Mouse (Mus musculus): ENCODE results near the gene Wdr48. TPM values are rescaled to one million over a fixed set of nuclear protein-coding genes. Genes with fewer than 3 reads are reported as not detected.

Wdr48 gene
- total and polyA plus RNA-seq, 3 experiments, result 26.9 to 32.3 (median 32.0) TPM

GRCm38 (mm10) chr9:119937005-119937773 is 42.5 kb downstream of the Wdr48 start, which contains the start of the genes Gorasp1 and Ttc21a:
Gene Gorasp1 (minus strand): TSS chr9:119937565.
Gene Ttc21a (plus strand): TSS chr9:119937606.
- TF ChIP-seq MAFK (IDR thresholded peaks at IDR 0.05; ENCODE audit: insufficient replicate concordance, low read length) (no peak), CHD1 (IDR thresholded peaks at IDR 0.05; ENCODE audit: low read depth, low read length) (no peak), JUN (IDR thresholded peaks at IDR 0.05; ENCODE audit: insufficient read depth, low read depth, low read length) (no peak), TBP (conservative IDR thresholded peaks at IDR 0.05; ENCODE audit: low read depth, low read length) (no peak), MXI1 (IDR thresholded peaks at IDR 0.05; ENCODE audit: low read depth, low read length) (peak; percentile 98), TCF12 (IDR thresholded peaks at IDR 0.05; ENCODE audit: low read depth, low read length) (peak; percentile 54), BHLHE40 (IDR thresholded peaks at IDR 0.05; ENCODE audit: low read depth, low read length) (peak; percentile 76), ELF1 (IDR thresholded peaks at IDR 0.05; ENCODE audit: low read depth, low read length) (peak; percentile 80), USF1 (IDR thresholded peaks at IDR 0.05; ENCODE audit: low read depth, low read length) (peak; percentile 96), ZMIZ1 (IDR thresholded peaks at IDR 0.05; ENCODE audit: low read depth, low read length) (peak; percentile 80), RAD21 (IDR thresholded peaks at IDR 0.05; ENCODE audit: low read depth, low read length) (no peak), ETS1 (conservative IDR thresholded peaks at IDR 0.05; ENCODE audit: low read depth, low read length) (0 out of 2 replicates have a peak, but pooled peaks have one; percentile 35), EP300 (IDR thresholded peaks at IDR 0.05; ENCODE audit: low read length) (no peak), CHD2 (IDR thresholded peaks at IDR 0.05; ENCODE audit: low read length) (no peak), MEF2A (IDR thresholded peaks at IDR 0.05; ENCODE audit: borderline replicate concordance, low read depth, low read length) (no peak), CTCF (conservative IDR thresholded peaks at IDR 0.05 in 1 of 2, IDR thresholded peaks at IDR 0.05 in 1 of 2; ENCODE audit: low read depth in 2 of 2, low read length in 2 of 2) (no peak), USF2 (conservative IDR thresholded peaks at IDR 0.05; ENCODE audit: low read depth, low read length) (peak; percentile 89), JUND (conservative IDR thresholded peaks at IDR 0.05; ENCODE audit: low read depth, low read length) (no peak), SMC3 (IDR thresholded peaks at IDR 0.05; ENCODE audit: low read depth, low read length) (no peak), MAX (IDR thresholded peaks at IDR 0.05; ENCODE audit: low read length) (peak; percentile 96), NELFE (IDR thresholded peaks at IDR 0.05; ENCODE audit: low read depth, low read length) (peak; percentile 77; the same call in 1 of the 2 replicates), MYC (IDR thresholded peaks at IDR 0.05; ENCODE audit: low read depth, low read length) (no peak), IRF4 (IDR thresholded peaks at IDR 0.05; ENCODE audit: low read depth, low read length) (peak; percentile 42; the same call in 1 of the 2 replicates), KAT2A (IDR thresholded peaks at IDR 0.05; ENCODE audit: insufficient replicate concordance, low read length) (no peak), MAZ (IDR thresholded peaks at IDR 0.05; ENCODE audit: low read depth, low read length) (no peak), SIN3A (IDR thresholded peaks at IDR 0.05; ENCODE audit: low read length) (peak; percentile 98), POLR2AphosphoS2 (IDR thresholded peaks at IDR 0.05; ENCODE audit: low read depth, low read length) (0 out of 2 replicates have a peak, but pooled peaks have one; percentile 36), ZKSCAN1 (IDR thresholded peaks at IDR 0.05; ENCODE audit: borderline replicate concordance, low read depth, low read length) (no peak), ZNF384 (IDR thresholded peaks at IDR 0.05; ENCODE audit: low read depth, low read length) (no peak), PAX5 (IDR thresholded peaks at IDR 0.05; ENCODE audit: low read length) (no peak), GABPA (IDR thresholded peaks at IDR 0.05; ENCODE audit: insufficient replicate concordance, low read depth, low read length) (no peak), ZC3H11A (IDR thresholded peaks at IDR 0.05; ENCODE audit: low read depth, low read length) (no peak), POLR2A (IDR thresholded peaks at IDR 0.05; ENCODE audit: low read depth, low read length) (peak; percentile 84), NRF1 (IDR thresholded peaks at IDR 0.05; ENCODE audit: low read depth, low read length) (peak; percentile 42), RCOR1 (conservative IDR thresholded peaks at IDR 0.05; ENCODE audit: low read depth, low read length) (no peak), E2F4 (IDR thresholded peaks at IDR 0.05; ENCODE audit: insufficient replicate concordance, low read depth, low read length) (no peak), HCFC1 (IDR thresholded peaks at IDR 0.05; ENCODE audit: low read depth, low read length) (peak; percentile 59), UBTF (IDR thresholded peaks at IDR 0.05; ENCODE audit: low read depth, low read length) (no peak)
- H3K4me2 ChIP-seq (ENCODE audit: insufficient read depth, low read depth, poor library complexity, severe bottlenecking), result peak within 1 kb of the TSS; percentile 87
- H3K79me2 ChIP-seq (replicated peaks; ENCODE audit: control insufficient read depth, extremely low read depth, insufficient read depth, poor library complexity, severe bottlenecking), result no peaks in the 10 kb centered on the region
- H3K9me3 ChIP-seq (replicated peaks; ENCODE audit: low read length), result no peaks in the 10 kb centered on the region
- H3K27ac ChIP-seq (ENCODE audit: insufficient read depth, low read depth), result no peak within 1 kb of the TSS
- H3K9ac ChIP-seq (ENCODE audit: insufficient read depth, low read depth), result peak within 1 kb of the TSS; percentile 94
- peaks cover 10 to 33% of the 10 kb centered on the region in 2 experiments for H3K4me1 ChIP-seq (ENCODE audit: control insufficient read depth in 1 of 2, insufficient read depth in 2 of 2)
- dilution Hi-C loops (cut with MboI; ENCODE audit: extremely low pct_ligation_motif_present, extremely low pct_unique_long_range_greater_than_20kb, low sequenced_read_pairs) (no loop called here), in situ Hi-C loops (cut with MboI; ENCODE audit: low pct_ligation_motif_present, low pct_unique_long_range_greater_than_20kb, low sequenced_read_pairs) (no loop called here)
- H3K36me3 ChIP-seq (replicated peaks in 1 of 2; ENCODE audit: control insufficient read depth in 1 of 2, insufficient read depth in 1 of 2, low read length in 1 of 2), result peaks cover 9 to 27% of the 10 kb centered on the region in 2 experiments
- no peaks in the 10 kb centered on the region for H3K27me3 ChIP-seq (replicated peaks)
- H3K4me3 ChIP-seq (replicated peaks in 1 of 3; ENCODE audit: low read depth in 2 of 3, low read length in 2 of 3, poor library complexity in 1 of 3), result peak within 1 kb of the TSS; percentile 68 to 95 (median 87)
- DNase-seq (ENCODE audit: extremely low read depth), result peak; percentile 93

All from CH12.LX (cell line).